Comparison of ENCODE assay signal across 7 mouse cellular contexts in the genomic region with DNA sequence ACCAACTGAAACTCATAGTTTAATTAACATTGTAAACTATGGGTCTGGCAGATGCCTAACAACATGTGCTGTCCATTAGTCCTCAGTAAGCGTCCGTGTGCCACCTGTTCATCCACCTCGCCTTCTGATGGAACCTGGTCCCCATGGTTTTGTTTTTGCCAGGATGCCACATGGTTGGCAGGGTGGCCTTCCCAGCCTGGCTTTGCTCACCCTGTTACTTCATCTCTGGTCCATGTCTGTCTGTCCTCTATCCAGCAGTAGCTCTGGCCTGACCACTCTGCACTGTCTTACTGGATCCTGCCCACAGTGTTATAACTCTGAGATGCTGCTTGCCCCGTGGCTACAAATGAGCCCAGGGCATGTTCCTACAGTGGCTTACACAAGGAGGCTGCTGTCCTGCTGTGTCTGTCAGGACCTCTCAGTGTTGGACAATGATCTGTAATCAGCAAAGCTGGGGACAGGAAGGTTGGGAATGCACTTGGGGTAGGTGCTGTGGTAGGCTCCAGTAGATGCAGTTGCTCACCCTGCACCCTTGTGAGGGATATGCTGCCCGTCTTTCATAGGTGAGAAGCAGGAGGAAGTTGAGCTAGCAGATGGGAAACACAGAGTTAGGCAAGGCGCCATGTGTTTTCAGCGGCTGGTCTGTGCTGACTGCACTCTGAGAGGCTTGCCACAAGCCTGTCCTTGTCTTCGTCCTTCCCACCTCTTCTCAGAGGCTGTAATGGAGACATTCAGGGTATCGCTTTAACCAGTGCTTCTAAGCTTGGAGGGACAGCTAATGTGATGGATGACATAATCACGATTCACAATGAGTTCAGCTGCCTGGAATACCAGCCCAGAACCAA.
A peak's percentile ranks its signal among the peaks of the same experiment; 100 is the strongest.
DNase-seq lines count a peak whose midpoint lies in the region; ATAC-seq and TF ChIP-seq lines count a peak whose summit lies in the region.

No protein-coding gene starts in this region.

- H3K27me3 ChIP-seq in hindbrain, embryonic 15.5 days: no peaks in the 10 kb centered on the region
- no peaks in the 10 kb centered on the region for H3K27me3 ChIP-seq in intestine, postnatal 0 days (replicated peaks; ENCODE audit: control insufficient read depth, insufficient read depth, low read length)

- TF ChIP-seq CTCF in bone marrow, adult 2 months (IDR thresholded peaks at IDR 0.05; ENCODE audit: control insufficient read depth, insufficient read depth, low read length): no peak
- TF ChIP-seq CTCF in intestine, postnatal 0 days (IDR thresholded peaks at IDR 0.05; ENCODE audit: low read depth): no peak

- H3K9me3 ChIP-seq in hindbrain, embryonic 15.5 days: no peaks in the 10 kb centered on the region
- H3K9me3 ChIP-seq in intestine, postnatal 0 days (ENCODE audit: control insufficient read depth): no peaks in the 10 kb centered on the region

- TF ChIP-seq POLR2A in bone marrow, adult 2 months (IDR thresholded peaks at IDR 0.05; ENCODE audit: borderline replicate concordance, control insufficient read depth, low read depth, low read length): no peak

- no peak overlapping the region for H3K4me2 ChIP-seq in hindbrain, embryonic 15.5 days
- no peak overlapping the region for H3K4me2 ChIP-seq in intestine, postnatal 0 days (replicated peaks; ENCODE audit: low read depth)

- no peaks in the 10 kb centered on the region for H3K36me3 ChIP-seq in hindbrain, embryonic 15.5 days
- peaks cover 3% of the 10 kb centered on the region; the same call in 1 of the 2 replicates for H3K36me3 ChIP-seq in intestine, postnatal 0 days (ENCODE audit: control insufficient read depth, insufficient read depth)

- 48% methylated on average over 10 of the region's 10 CpGs for WGBS in bone marrow, adult 2 months
- 60% methylated on average over 10 of the region's 10 CpGs for WGBS in hindbrain, embryonic 15.5 days
- 83% methylated on average over 10 of the region's 10 CpGs for WGBS in intestine, postnatal 0 days

- peaks cover 17% of the 10 kb centered on the region for H3K4me1 ChIP-seq in bone marrow, adult 2 months (ENCODE audit: control insufficient read depth, insufficient read depth, low read length)
- peaks cover 56% of the 10 kb centered on the region for H3K4me1 ChIP-seq in hindbrain, embryonic 15.5 days (replicated peaks)
- no peaks in the 10 kb centered on the region for H3K4me1 ChIP-seq in intestine, postnatal 0 days (replicated peaks; ENCODE audit: control insufficient read depth, insufficient read depth, low read length)

- peak; percentile 28; the same call in 1 of the 2 replicates for ATAC-seq in hindbrain, embryonic 15.5 days (ENCODE audit: low FRiP score, low read depth)
- no peak for ATAC-seq in intestine, postnatal 0 days
- ATAC-seq in inflammation-experienced regulatory T-cells, adult 6 months: no peak

- no peak overlapping the region for H3K4me3 ChIP-seq in bone marrow, adult 2 months (replicated peaks; ENCODE audit: control insufficient read depth, low read depth, low read length)
- H3K4me3 ChIP-seq in hindbrain, embryonic 15.5 days: no peak overlapping the region
- no peak overlapping the region for H3K4me3 ChIP-seq in intestine, postnatal 0 days (ENCODE audit: low read depth, low read length)

- peak overlapping the region; percentile 55 for H3K27ac ChIP-seq in bone marrow, adult 2 months (ENCODE audit: control insufficient read depth, insufficient read depth, low read depth, low read length, poor library complexity)
- H3K27ac ChIP-seq in hindbrain, embryonic 15.5 days (replicated peaks): peak overlapping the region; percentile 64
- H3K27ac ChIP-seq in intestine, postnatal 0 days (ENCODE audit: low read depth, low read length): no peak overlapping the region

- DNase-seq in cerebellum, adult 9-10 months: peak; percentile 85
- DNase-seq in retina, embryonic 14.5 days (ENCODE audit: low spot score): peak; percentile 43
- DNase-seq in testis, postnatal 10 days (ENCODE audit: low spot score): no peak

- no peak overlapping the region for H3K9ac ChIP-seq in hindbrain, embryonic 15.5 days
- no peak overlapping the region for H3K9ac ChIP-seq in intestine, postnatal 0 days (ENCODE audit: low read depth, low read length)
